Mouse (Mus musculus): ENCODE data around the gene Foxc1.

Gene Foxc1

DNA sequence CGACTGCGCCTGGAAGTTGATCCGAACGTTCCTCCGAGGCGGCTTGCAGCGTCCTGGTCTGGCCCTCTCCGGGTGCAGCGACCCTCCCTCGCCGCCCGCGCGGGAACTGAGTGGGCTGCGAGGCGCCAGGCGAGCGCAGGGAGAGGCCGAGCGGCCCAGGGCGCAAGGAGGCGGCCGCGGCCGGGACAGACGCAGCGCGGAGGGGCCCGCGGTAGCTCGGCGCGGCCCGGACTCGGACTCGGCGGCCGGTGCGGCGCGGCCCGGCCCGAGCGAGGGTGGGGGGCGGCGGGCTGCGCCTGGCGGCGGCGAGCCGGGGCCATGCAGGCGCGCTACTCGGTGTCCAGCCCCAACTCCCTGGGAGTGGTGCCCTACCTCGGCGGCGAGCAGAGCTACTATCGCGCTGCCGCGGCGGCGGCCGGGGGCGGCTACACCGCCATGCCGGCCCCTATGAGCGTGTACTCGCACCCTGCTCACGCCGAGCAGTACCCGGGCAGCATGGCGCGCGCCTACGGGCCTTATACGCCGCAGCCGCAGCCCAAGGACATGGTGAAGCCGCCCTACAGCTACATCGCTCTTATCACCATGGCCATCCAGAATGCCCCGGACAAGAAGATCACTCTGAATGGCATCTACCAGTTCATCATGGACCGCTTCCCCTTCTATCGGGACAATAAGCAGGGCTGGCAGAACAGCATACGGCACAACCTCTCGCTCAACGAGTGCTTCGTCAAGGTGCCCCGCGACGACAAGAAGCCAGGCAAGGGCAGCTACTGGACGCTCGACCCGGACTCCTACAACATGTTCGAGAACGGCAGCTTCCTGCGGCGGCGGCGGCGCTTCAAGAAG is 680 bp downstream of the Foxc1 start:
- DNase-seq, result peak; percentile 26 to 42

DNA sequence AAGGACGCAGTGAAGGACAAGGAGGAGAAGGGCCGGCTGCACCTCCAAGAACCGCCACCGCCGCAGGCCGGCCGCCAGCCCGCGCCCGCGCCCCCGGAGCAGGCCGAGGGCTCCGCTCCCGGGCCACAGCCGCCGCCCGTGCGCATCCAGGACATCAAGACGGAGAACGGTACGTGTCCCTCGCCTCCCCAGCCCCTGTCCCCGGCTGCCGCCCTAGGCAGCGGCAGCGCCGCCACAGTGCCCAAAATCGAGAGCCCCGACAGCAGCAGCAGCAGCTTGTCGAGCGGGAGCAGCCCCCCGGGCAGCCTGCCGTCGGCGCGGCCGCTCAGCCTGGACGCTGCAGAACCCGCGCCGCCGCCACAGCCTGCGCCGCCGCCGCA is 1.3 kb downstream of the Foxc1 start:
- DNase-seq, result no peak

DNA sequence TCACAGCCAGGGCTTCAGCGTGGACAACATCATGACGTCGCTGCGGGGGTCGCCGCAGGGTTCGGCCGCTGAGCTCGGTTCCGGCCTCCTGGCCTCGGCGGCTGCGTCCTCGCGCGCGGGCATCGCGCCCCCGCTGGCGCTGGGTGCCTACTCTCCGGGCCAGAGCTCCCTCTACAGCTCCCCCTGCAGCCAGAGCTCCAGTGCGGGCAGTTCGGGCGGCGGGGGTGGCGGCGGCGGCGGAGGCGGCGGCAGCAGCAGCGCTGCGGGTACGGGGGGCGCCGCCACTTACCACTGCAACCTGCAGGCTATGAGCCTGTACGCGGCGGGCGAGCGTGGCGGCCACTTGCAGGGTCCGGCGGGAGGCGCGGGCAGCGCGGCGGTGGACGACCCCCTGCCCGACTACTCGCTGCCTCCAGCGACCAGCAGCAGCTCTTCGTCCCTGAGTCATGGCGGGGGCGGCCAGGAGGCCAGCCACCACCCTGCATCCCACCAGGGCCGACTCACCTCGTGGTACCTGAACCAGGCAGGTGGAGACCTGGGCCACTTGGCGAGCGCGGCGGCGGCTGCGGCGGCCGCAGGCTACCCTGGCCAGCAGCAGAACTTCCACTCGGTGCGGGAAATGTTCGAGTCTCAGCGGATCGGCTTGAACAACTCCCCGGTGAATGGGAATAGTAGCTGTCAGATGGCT is 1.8 kb downstream of the Foxc1 start:
- peak in 1 of 2 experiments; percentile 36 for DNase-seq

DNA sequence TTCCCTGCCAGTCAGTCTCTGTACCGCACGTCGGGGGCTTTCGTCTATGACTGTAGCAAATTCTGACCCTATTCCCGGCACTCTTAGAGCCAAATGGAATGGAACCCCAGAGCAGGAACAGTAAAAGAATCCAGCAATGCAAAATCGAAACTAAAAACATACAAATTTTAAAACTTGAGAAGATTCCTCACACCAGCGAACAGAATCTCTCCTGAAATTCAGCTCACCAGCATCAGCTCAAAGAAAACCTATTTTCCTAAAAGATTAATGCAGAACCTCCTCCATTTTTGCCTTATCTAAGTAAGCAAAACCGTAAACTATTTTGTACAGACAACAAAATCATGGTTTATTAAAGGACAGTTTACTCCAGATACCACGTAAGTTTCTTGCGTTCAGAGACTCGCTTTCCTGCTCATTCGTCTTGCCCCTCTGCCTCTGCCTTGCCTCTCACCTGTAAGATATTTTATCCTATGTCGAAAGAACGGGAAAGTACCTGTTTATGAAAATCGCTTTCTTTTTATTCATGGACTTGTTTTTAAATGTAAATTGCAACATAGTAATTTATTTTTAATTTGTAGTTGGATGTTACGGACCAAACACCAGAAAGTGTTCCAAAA is 2.5 kb downstream of the Foxc1 start:
- no peak for DNase-seq

DNA sequence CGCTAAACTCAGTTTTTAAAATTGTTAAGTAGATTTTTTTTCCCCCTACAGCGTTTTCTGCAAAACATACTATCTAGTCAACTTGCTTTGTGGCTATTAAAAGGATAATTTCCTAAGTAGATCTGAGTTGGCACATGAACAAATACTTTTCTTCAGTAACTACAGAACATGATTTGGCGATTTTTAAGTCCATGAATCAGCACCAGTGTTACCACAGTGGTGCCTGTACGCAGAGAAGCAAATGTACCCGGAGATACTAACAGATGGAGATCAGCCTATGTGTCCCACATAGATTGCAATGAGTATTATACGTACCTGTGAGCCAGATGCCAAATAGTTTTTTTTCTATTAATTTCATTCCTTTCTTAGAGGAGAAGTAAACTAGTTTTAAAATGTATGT is 3.3 kb downstream of the Foxc1 start:
- DNase-seq, result no peak

DNA sequence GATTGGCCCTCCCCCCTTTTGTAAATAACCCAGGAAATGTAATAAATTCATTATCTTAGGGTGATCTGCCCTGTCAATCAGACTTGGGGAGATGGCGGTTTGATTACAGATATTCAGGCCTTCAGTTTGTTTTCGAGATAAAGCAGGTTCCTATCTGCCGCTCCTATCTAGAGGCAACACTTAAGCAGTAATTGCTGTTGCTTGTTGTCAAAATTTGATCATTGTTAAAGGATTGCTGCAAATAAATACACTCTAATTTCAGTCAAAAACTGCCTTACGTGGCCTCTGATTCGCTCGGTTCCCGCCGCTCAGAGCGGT is 3.9 kb downstream of the Foxc1 start:
- DNase-seq, result no peak

DNA sequence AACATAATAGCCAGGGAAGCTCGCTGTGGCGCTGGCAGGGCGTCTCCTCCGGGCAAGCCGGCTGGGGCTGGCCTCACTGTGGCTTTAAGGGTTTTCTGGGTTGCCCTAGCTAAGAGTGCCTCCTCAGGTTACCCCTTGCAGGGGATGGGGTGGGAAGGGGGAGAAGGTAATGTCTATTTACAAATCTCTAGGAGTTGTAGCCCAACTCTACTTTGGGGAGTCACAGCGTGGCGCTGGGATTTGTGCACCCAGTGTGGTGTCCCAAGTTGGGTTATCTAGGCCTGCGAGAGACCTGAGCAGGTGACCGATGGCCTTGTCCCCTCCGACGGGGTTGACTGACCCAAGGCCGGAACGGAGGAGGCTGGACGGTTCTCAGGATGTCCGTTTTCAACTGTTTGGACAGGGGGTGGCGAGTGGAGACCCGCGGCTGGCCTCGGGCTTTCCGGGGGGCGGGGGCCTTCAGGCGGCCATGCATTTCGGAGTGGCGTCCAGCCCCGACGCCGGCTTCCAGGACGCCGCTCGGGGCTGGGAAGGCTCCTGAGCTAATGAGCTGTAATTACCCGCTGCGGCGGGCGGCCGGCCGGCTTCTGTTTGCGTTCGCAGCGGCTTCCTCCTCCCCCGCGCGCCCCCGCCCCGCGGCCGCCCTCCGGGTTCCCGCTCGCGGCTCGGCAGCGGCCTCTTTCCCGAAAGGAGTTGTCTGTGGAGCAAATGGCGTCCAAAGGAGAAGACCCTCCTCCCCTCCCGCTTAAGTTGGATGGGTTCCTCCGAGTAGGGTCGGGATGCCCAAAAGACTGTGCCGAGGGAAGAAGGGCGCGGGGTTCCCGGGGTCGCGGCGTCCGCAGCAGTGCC is 4.5 kb downstream of the Foxc1 start:
- peak in 1 of 2 experiments; percentile 17 for DNase-seq

DNA sequence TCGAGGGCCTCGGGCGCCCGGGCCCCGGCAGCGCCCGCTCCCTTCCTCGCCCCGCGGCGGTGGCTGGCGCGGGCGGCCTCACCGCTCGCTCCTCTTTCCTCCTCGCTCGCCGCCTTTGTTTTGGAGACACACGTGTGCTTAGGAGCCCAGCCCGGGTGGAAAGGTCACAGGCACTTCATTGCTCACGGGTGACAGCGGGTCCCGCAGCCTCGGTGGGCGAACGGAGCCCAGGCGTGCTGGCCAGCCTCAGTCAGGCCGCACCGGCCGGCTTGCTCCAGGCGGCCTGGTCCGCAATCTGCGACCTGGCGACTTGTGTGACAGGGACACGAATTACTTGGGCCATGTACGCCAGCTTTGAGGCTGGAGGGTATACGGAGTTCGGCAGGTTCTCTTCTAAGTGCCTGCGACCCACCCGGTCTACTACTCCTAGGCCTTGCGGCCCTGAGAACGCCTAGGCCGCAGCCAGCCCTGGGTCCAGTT is 5.1 kb downstream of the Foxc1 start:
- no peak for DNase-seq

DNA sequence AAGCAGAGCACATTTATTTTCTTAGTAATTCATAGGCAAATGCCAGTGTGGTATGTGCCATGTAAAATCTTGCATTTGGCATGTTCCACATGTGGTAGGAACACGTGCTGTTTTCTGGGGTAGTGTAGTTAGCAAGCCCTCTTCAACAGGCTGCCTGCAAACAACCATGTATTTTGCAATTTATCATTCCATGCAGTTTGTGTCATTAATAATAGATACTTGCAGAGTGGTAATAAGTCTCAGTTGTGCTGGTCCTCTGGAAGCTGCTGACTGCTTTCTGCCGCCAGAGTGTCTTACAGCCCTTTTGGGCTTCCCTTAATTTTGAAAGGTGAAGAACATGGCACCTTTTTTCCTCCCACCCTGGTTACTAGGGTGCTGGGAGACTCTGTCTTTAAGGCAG is 6.3 kb downstream of the Foxc1 start:
- no peak for DNase-seq

DNA sequence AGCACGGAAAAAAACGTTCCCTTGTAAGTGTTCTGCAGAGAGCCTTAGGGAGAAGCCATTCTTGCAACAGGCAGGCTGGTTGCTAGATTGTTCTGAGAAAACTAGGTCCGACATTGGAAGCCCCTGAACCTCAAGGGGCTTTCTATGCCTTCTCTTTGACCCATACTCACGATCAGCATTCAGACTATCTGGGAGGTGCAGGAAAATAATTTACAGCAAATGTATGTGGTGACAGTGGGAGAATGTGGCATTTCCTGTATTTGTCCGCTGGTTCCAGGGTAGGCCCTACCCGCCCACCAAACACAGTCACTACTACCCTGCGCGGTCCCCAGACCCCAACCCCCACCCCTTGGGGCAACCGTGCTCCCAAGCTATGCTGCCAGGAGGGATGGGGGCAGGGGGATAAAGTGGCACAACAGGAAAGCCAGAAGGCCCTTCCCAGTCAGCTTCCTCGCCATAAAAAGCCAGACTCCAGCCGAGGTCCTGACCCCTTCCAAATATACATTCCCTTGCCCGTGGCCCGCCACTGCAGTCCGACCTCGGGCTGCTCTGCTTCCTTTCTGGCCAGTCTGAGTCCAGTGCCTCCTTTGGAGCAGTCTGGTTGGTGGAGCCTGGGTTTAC is 9.1 kb downstream of the Foxc1 start:
- DNase-seq, result no peak

DNA sequence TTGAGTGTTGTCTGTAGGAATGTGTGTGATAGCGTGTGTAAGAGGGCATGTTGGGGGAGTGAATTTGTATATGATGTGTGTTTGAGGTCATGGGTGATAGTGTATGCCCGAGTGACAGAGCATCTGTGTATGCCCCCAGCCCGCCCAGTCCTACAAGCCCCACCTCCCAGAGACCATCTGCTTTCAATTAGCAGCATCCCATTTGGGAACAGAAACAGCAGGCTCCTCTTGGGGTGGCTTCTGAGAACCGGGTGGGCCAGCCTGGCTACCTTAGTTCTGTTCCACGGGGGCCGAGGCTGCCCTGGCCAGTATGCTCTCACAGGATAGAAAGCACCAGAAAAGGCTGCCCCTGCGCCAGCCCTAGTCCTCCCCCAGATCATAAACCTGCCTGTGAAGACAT is 11.9 kb downstream of the Foxc1 start:
- DNase-seq, result no peak

DNA sequence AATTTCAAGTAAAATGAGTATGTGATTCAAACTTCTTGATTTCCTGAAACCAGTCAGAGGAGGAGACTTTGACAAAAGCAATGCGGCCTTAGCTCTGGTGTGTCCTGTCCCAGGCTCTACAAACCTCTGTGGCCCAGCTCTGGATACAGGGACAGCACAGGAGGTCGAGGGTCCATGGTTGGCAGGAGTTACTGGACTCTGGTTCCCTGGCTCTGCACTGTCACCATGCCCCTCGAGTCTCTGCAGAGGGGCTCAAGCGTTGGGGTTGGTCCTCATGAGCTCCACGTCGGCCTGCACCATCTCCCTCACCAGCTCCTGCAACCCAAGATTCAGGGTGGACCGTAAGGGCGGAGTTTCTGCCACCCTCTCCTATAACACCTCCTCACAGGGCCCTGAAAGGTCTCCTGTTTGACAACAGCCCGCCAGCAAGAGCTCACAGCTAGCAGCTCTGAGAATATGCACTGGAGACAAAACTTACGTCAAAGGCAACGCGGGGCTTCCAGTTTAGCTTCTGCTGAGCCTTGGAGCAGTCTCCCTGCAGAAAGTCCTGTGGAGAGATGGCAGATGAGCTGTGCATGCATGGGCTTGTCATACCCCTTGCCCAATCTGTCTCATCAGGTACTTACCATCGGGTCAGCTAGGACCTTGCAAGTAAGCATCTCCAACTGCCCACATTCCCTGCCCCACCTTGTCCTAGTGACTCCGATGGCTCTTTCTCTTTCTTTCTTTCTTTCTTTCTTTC is 13.4 kb downstream of the Foxc1 start:
- no peak for DNase-seq

DNA sequence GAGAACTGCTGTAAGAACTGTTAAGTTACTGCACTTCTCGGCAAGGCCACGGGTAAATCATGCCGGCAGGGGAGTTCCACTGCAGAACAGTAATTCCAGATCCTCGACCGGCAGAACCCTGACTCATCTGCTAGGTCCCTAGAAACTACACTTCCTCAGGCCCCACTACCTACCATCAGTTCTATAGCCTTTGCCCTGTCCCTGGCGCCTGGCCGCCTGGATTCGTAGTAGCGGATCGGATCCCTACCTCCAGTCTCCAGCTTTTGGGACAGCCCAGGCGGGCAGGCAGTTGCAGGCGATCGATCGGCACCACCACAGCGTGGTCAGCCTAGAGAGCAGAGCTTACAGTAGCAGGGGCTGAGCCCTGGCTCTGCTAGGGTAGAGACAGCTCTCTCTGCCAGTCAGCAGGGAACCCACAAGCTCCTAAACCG is 14.2 kb downstream of the Foxc1 start:
- peak in 1 of 2 experiments; percentile 46 for DNase-seq

DNA sequence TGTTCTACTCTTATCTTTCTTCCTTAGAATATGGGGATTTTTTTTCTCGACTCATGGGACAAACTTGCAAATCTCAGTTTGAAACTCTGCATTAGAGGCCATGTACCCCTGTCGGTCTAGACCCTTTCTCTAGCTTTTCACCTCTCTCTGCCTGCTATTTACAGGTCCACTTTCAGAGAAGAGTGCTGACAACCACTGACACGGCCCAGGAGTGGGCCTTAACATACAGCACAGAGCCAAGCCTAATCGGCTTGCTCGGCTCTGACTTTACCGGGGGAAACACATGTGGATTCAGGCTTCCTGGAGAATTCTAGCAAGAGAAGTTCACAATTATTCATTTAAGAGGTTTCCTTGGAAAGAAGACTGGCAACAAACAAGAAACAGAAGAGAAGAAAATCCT is 14.6 kb downstream of the Foxc1 start:
- no peak for DNase-seq

DNA sequence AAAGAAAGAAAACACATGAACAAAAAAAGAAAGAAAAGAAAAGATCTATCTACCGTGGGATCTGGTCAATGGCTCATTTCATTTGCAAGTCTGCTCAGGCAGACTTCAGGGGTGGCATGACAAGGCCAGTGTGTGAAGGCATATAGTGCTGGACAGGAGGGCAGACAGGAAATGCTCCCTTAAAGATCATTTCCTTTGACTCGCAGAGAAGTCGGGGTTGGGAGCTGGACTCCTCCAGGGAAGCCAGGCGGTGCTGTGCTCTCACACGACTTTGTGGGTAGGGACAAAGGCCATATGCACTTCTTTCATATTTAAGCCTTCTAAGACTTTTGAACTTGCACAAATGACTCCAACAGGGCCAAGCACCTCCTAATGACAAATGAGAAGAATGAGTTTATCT is 16.9 kb downstream of the Foxc1 start:
- no peak for DNase-seq

DNA sequence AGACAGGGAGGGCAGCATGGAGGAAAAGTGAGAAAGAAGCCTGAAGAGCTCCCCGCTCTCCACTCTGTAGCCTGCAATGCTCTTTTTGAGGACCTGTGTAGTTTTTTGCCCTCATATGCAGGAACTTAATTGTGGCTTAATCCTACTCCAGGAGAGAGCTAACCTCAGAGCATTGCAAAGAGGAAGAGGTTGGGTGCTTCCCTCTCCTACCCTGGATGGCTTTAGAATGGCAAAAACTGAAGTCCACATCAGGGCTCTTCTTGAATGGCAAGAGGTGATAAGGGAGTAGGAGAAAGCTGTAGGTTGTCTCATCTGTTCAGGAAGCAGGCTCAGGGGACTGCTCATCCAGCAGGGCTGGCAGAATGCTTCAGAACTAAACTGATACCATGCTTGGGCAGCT is 18.7 kb downstream of the Foxc1 start:
- no peak for DNase-seq

DNA sequence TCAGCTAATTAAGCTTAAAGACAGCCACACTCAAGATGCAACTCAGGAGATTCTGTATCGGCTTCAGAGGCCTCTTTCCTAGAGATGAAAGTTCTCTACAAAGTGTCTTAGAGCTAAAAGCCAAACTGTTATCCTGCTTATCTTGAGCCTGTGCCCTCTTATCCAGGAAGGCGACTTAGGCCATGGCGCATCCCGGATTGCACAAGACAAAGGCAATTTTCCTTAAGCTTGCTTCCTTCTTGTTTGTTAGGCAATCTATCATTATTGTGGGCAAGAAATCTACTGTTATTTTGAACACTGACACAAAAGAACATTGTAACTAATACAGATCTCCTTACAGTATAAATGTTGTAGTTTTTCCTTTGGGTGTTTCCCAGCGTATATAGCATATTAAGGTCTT is 20.7 kb downstream of the Foxc1 start:
- no peak for DNase-seq

DNA sequence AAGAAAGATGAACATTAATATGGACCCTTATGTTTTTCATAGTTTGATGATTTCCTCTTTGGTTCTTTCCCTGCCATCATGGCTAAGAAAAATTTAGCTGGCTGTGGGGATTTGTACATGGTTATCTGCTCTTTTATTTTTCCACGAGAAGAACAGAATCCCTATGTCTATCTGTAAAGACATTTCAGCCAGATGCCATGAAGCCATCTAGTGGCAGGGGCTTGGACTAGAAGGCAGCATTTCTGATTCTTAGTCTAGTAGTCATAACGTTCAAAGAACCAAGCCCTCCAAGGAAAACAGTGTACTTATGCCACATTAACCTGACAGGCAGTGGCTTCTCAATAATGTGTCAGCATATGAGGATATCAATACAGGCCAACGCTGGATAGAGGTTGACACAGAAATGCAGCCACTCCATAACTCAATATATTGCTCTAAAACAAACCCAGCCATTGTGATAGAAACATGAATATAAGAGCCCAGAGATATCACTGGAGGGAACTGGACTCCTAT is 21.4 kb downstream of the Foxc1 start:
- no peak for DNase-seq

DNA sequence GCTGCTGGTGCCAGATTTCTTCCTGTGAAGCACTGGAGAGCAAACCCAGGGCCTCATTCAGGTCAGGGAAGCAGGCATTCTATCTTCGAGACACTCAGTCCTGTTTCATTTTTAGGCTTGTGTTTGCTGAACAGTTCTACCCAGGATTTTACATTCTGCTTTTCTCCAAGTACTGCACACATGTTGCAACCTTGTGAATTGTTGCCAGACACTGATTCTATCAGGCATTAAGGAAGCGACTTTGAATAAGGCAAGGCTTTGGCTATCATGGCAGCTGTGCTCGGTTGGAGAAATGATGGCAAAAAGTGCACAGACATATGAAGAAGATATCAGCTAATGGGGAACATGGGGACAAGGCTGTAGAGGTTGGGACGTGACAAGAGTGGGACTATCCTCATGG is 22.0 kb downstream of the Foxc1 start:
- DNase-seq, result no peak

DNA sequence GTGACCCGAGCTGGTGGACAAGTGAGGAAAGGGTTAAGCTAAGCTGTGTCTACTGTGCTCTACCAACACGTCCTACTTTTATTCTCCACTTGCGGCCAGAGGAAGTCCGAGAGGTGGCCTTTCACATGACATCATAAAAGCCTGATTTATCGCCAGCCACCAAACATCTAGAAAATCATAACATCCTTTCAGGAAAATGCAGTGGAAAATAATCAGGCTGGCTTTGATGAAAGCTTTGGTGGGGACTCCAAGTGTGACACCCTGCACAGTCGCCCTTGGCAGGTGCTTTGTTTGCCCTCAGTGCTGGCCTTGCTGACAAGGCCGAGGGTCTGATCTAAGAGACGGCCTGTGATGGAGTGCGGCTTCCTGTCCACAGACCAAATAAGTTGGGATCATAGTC is 23.9 kb downstream of the Foxc1 start:
- DNase-seq, result no peak

DNA sequence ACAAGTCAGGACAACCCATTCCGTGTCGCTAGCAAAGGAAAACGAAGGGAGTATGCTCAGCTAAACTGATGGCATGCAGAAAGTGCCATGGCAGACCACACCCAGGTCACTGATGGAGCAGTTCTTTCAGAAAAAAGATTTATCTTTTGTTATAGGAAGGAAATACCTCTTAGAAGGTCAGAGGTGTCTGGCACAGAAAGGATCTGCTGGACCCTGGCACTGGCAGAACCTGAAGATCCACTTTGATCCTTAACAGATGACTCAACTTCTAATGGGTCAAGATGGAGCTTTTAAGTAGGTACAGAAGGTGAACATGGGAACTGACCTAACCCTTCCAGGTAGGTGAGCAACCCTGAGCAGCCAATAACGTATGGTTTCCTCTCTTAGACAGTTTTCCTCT is 29.4 kb downstream of the Foxc1 start:
- no peak for DNase-seq
